Mouse (Mus musculus) ES-Bruce4 (cell line): ENCODE results near the gene Ltc4s. TPM values are rescaled to one million over a fixed set of nuclear protein-coding genes. Genes with fewer than 3 reads are reported as not detected.

Experiments
- H3K27ac ChIP-seq: 2 replicates; pipeline ENCODE4 v1.5.1; 2012; ENCODE audit warnings: low read length, inconsistent platforms; ENCODE audit not compliant: insufficient read depth
- H3K27me3 ChIP-seq: 2 replicates; pipeline ENCODE4 v1.6.1; 2012; ENCODE audit warnings: mild to moderate bottlenecking, low read length, inconsistent platforms; ENCODE audit not compliant: control insufficient read depth, poor library complexity, insufficient read depth, severe bottlenecking
- H3K36me3 ChIP-seq: 2 replicates; pipeline ENCODE4 v1.6.1; 2012; ENCODE audit warnings: inconsistent platforms, mild to moderate bottlenecking, low read length, moderate library complexity; ENCODE audit not compliant: control insufficient read depth, poor library complexity, insufficient read depth, severe bottlenecking
- H3K4me1 ChIP-seq: one replicate; pipeline ENCODE4 v1.8.1; 2011; ENCODE audit warnings: low read length; ENCODE audit not compliant: control insufficient read depth, insufficient read depth
- H3K4me3 ChIP-seq: 2 replicates; pipeline ENCODE4 v1.5.1; 2011; ENCODE audit warnings: low read depth, mild to moderate bottlenecking, low read length
- H3K9ac ChIP-seq: 2 replicates; pipeline ENCODE4 v1.6.1; 2012; ENCODE audit warnings: low read depth, mild to moderate bottlenecking, inconsistent platforms; ENCODE audit not compliant: poor library complexity, severe bottlenecking
- H3K9me3 ChIP-seq: replicated peaks from 2 replicates; pipeline ENCODE4 v1.6.1; 2012; ENCODE audit warnings: mild to moderate bottlenecking, low read length, inconsistent platforms; ENCODE audit not compliant: control insufficient read depth, poor library complexity, insufficient read depth, severe bottlenecking
- CTCF ChIP-seq: IDR thresholded peaks from one replicate; pipeline ENCODE4 v1.8.1; 2011; ENCODE audit warnings: low read depth, low read length
- EP300 ChIP-seq: IDR thresholded peaks from 2 replicates; pipeline ENCODE4 v1.6.1; 2011; ENCODE audit warnings: low read depth, low read length; ENCODE audit not compliant: insufficient read depth
- POLR2A ChIP-seq: IDR thresholded peaks from one replicate; pipeline ENCODE4 v1.8.1; 2011; ENCODE audit warnings: low read length; ENCODE audit not compliant: insufficient read depth
- polyA plus RNA-seq: library from polyadenylated mRNA; stranded (reverse); fragments of >200 nt; gene quantifications from 2 replicates; pipeline ENCODE4 v1.2.4, GENCODE M21; 2011; ENCODE audit warnings: low read depth; ENCODE audit not compliant: missing spikeins, insufficient read depth, insufficient read length

Gene Ltc4s
- polyA plus RNA-seq, 1 experiment, result 2.7 TPM

- Histone ChIP-seq H3K9me3 (no peaks in the 10 kb centered on the region), H3K27ac (no peak overlapping the region), H3K4me3 (no peak overlapping the region), H3K36me3 (no peaks in the 10 kb centered on the region), H3K27me3 (no peaks in the 10 kb centered on the region), H3K4me1 (peaks cover 8% of the 10 kb centered on the region), H3K9ac (no peak overlapping the region)
- TF ChIP-seq CTCF, result no peak
- TF ChIP-seq POLR2A, result no peak
- no peak for TF ChIP-seq EP300
These were observed 9.0 kb downstream of the Ltc4s start for GRCm38 (mm10) chr11:50229252-50229910.

GRCm38 (mm10) chr11:50228772-50229171 lies 9.6 kb downstream of the Ltc4s start:
- H3K27me3 ChIP-seq, result no peaks in the 10 kb centered on the region
- no peak overlapping the region for H3K27ac ChIP-seq
- TF ChIP-seq CTCF, result no peak
- no peak for TF ChIP-seq POLR2A
- no peak for TF ChIP-seq EP300
- no peak overlapping the region for H3K9ac ChIP-seq
- no peaks in the 10 kb centered on the region for H3K9me3 ChIP-seq
- H3K36me3 ChIP-seq, result no peaks in the 10 kb centered on the region
- no peak overlapping the region for H3K4me3 ChIP-seq
- H3K4me1 ChIP-seq, result peaks cover 8% of the 10 kb centered on the region

- no peak overlapping the region for H3K9ac ChIP-seq
These were observed 10.7 kb downstream of the Ltc4s start for GRCm38 (mm10) chr11:50227736-50228135.

GRCm38 (mm10) chr11:50227226-50227625 lies 11.2 kb downstream of the Ltc4s start:
- Histone ChIP-seq H3K27ac (no peak overlapping the region), H3K9ac (no peak overlapping the region), H3K36me3 (no peaks in the 10 kb centered on the region), H3K9me3 (no peaks in the 10 kb centered on the region), H3K27me3 (no peaks in the 10 kb centered on the region), H3K4me3 (no peak overlapping the region), H3K4me1 (peaks cover 8% of the 10 kb centered on the region)
- TF ChIP-seq POLR2A (no peak), CTCF (no peak), EP300 (no peak)

More at GRCm38 (mm10) chr11:50227736-50228135, 10.7 kb downstream of the Ltc4s start:
- H3K36me3 ChIP-seq, result no peaks in the 10 kb centered on the region
- H3K27ac ChIP-seq, result no peak overlapping the region
- H3K9me3 ChIP-seq, result no peaks in the 10 kb centered on the region
- TF ChIP-seq EP300, result no peak
- TF ChIP-seq POLR2A, result no peak
- no peak for TF ChIP-seq CTCF
- H3K4me3 ChIP-seq, result no peak overlapping the region
- H3K4me1 ChIP-seq, result peaks cover 8% of the 10 kb centered on the region
- H3K27me3 ChIP-seq, result no peaks in the 10 kb centered on the region

GRCm38 (mm10) chr11:50226406-50226805 lies 12.0 kb downstream of the Ltc4s start:
- no peaks in the 10 kb centered on the region for H3K9me3 ChIP-seq
- no peaks in the 10 kb centered on the region for H3K36me3 ChIP-seq
- H3K9ac ChIP-seq, result peak overlapping the region; percentile 85
- no peak overlapping the region for H3K27ac ChIP-seq
- H3K4me1 ChIP-seq, result peaks cover 8% of the 10 kb centered on the region
- H3K27me3 ChIP-seq, result no peaks in the 10 kb centered on the region
- TF ChIP-seq CTCF (no peak), POLR2A (no peak)
- H3K4me3 ChIP-seq, result peak overlapping the region; percentile 64

- no peaks in the 10 kb centered on the region for H3K36me3 ChIP-seq
- no peak overlapping the region for H3K27ac ChIP-seq
- H3K9ac ChIP-seq, result peak overlapping the region; percentile 85
- H3K4me3 ChIP-seq, result peak overlapping the region; percentile 64
- no peaks in the 10 kb centered on the region for H3K9me3 ChIP-seq
- H3K4me1 ChIP-seq, result peaks cover 8% of the 10 kb centered on the region
- TF ChIP-seq CTCF (no peak), EP300 (no peak), POLR2A (no peak)
- no peaks in the 10 kb centered on the region for H3K27me3 ChIP-seq
These were observed 12.6 kb downstream of the Ltc4s start for GRCm38 (mm10) chr11:50225611-50226378.
